Mouse (Mus musculus): ENCODE measurements around the gene Pcbp3.

Pcbp3 gene

DNA sequence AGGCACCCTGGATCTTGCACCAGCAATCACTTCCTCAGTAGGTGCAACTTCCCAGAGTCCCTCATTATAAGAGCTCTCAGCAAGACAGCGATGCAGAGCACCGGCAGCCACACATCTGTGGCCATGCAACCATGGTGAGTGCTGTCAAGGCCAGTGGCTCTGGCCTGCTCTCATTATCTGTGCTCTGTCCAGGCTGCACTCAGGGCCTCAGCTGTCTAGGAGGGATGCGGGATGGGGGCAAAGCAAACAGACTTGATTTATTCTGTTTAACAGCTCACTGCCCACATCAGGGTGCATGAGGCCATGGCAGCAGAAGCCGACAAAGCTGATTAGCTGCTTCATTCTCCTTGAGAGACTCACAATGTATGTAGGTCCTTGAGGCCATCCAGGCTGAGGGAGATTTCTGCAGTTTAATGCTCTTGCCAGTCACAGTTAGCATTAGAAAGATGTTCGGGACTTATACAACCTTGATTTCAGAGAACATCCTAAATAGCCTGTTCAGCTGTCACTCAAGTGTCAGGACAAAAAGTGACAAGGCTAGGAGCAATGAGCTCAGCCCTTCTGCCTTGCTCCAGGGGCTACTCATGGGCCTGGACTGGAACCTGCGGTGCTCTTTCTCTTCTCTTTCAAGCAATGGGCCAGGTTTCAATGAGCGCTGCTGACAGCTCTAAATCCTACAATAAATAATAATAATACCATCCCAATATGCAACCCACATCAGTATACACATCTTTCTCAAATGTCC is 151.6 kb downstream of the Pcbp3 start:
- in situ Hi-C loops (cut with MboI; ENCODE audit: unreplicated experiment in 2 of 2), result no loop called here

DNA sequence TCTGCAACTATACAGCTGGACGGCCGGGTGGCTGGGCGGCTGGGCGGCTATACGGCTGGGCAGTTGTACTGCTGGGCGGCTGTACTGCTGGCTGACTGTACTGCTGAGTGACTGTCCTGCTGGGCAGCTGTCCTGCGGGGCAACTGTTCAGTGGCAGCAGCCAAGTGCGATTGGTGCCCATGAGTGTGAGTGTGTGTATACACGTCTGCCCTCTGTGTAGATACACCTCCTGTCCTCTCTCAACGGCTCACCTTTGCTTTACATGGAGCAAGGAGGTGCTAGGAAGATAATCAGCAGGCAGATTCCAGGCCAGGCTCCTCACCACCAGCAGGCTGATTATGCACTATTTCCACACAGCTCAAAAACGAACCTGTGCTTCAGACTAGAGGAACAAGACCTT is 152.2 kb downstream of the Pcbp3 start:
- in situ Hi-C loops (cut with MboI; ENCODE audit: unreplicated experiment in 2 of 2), result no loop called here

DNA sequence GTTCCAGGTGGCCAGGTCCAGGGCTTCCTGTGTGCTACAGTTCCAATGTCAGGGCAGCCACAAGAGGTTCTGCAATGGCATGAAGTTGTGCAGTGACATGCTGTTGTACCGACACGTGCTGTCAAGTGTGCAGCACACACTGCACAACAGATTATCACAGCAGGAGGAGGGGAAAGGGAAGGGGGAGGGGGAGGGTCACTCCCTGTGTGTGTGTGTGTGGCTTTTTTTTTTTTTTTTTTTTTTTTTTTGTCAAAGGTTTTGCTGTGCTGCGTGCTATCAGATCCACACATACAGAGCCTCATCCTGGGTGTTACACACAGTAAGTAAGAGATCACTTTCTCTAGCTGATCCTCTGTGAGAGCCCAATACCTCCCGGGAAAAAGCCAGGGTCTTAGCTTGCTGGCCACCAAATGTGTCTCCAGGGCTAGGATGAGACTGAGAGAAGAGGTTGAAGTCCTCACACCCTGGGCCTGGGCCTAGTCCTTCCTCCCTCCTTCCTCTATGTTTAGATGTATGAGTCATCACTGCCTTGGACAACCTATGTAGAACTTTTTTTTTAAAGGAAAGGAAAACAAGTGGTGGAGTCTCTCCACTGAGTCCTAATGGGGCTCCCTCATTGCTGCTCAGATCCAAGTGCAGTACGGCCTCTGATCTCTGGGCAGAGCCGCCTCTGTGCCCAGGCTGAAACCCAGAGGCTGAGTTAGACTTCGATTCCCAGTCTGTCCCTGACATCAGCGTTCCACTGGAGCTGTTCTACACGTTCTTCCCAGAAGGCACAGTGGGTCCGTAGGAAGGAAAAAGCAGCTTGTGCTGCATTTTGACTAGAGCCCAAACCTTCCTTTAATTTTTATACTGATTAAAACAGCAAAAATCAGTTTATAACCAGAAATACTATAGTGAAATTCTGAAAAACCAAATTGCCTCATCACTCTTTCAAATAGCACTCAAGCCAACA is 153.0 kb downstream of the Pcbp3 start:
- in situ Hi-C loops (cut with MboI; ENCODE audit: unreplicated experiment in 2 of 2), result no loop called here

DNA sequence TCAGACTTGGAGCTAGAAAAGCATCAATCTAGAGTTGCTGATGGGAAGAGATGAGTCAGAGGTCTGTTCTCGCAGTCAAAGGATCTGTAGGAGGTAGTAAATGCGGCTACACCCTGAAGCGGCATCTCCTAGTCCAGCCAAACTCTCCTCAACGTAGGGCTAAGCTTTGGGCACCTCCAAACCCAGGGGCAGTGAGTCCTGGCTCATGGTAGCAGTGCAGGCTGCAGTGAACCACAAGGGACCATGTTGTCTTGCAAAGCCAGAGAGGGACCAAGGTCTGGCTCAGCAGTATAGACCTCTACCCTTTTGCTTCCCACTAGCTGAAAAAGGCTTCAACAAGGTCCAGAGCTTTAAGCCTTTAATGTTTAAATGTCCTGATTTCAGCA is 159.2 kb downstream of the Pcbp3 start:
- in situ Hi-C loops (cut with MboI; ENCODE audit: unreplicated experiment in 2 of 2), result no loop called here

DNA sequence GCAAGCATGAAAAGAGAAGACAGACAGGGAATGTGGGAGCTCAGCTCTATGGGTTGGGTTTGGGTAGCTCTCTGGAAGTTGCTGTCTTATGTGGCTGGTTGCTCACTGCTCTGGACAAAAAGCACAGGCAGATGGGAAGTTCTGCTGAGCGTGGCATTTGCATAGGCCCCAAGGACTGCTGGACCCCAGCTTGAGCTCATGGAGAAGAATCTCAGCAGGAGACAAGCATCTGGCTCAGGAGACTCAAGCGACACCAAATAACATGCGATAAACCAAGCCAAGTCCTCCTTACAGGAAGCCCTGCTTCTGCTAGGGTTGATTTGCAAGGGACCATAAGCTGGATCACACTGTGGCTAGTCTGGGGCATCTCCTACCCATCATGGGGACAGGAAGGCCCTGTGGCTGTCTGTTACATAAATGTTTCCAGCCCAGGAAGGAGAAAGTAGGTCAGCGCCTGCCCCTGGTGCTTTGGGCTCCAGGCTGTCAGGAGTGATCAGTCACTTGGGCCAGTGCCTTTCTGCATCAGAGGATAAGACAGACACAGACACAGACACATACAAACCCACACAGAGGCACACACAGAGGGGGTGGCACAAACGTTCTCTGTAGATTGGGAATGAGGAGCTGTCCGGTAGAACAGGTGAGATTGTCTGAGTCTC is 159.7 kb downstream of the Pcbp3 start:
- in situ Hi-C loops (cut with MboI; ENCODE audit: unreplicated experiment in 2 of 2), result no loop called here

DNA sequence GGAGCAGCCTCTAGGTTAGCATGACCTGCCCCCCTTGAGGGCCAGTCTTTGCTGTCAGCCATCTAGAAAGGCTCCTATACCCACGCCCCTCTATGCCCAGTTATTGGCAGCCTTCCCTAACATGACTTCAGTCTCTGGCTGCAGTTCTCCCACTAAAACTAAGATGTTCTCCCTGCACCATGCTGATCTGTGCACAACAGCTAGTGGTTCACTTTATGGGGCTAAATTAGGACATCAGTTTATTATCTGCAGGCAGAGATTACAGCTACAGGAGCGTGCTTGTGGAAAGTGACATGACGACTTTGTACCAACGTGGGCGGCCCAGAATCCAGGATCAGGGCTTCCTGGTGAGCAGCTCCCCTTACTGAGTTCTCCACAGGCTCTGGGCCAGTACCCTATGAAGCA is 160.4 kb downstream of the Pcbp3 start:
- in situ Hi-C loops (cut with MboI; ENCODE audit: unreplicated experiment in 2 of 2), result no loop called here

DNA sequence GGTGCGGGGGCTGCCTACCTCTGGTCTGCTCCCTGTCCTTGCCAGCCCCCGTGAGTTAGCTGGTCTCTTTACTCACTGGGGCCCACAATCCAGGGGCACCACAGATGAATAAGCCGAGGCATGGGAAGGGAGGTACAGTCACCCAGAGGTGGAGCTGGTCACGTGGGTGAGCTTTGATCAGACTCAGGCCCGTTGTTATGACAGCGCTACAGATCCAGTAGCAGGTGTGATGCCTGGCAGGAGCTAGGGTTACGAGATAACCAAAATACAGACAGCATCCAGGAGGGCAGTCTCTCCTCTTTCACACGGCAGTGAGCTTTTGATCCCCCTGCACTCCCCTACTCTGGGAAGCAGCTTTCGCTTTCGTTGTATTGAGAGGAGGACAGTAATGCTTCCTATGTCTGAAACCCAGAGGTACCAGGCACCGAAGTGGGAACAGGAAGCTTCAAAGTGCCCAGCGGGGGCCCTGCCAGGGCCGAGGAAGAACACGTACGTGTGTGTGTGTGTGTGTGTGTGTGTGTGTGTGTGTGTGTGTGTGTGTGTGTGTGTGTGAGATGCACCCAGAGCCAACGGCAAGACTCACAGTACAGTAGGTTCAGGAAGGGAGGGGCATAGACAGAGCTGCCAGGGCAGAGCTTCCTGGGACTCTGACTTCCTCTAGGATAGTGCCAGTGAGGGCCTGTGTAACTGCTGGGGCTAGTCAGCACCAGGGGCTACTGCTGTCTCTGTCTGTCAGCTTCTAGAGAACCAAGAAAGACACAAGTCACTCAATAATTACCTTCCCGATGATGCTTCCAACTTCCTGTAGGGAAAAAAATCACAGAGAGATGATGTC is 162.7 kb downstream of the Pcbp3 start:
- in situ Hi-C loops (cut with MboI; ENCODE audit: unreplicated experiment in 2 of 2), result no loop called here

DNA sequence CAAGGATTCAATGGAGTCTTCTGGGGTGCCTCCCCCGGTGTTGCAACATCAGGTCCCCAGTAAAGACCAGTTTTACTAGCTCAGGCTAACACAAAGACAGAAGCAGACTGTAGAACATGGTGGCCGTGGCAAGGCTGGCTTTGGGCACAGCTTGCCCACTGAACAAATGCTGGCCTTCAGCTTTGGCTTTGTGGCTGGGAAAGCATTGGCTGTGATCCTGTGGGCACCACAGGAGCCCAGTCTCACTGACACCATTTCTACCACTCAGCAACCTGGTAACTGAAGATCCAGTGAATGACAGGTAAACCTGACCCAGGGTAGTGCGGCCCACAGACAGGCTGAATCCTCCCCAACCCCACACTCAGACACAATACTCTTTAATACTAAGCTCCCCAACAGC is 167.6 kb downstream of the Pcbp3 start:
- in situ Hi-C loops (cut with MboI; ENCODE audit: unreplicated experiment in 2 of 2), result no loop called here

DNA sequence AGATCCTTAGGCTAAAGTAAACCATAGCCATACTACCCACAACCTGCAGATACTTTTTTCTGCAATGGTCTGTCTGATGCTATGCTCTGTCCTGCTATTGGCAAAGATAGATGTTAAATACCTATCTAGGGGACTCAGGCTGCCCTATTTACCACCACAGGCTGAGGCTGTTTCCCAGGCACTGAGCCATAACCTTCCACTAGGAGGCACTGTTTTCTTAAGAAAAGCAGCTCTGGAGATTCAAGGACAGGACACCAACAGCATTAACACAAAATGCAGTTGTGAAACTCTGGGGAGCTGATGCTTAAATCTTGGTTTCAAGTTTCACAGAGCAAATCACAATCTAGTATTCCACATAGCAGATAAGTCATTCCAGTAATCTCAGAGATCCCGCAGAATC is 170.2 kb downstream of the Pcbp3 start:
- in situ Hi-C loops (cut with MboI; ENCODE audit: unreplicated experiment in 2 of 2), result no loop called here

DNA sequence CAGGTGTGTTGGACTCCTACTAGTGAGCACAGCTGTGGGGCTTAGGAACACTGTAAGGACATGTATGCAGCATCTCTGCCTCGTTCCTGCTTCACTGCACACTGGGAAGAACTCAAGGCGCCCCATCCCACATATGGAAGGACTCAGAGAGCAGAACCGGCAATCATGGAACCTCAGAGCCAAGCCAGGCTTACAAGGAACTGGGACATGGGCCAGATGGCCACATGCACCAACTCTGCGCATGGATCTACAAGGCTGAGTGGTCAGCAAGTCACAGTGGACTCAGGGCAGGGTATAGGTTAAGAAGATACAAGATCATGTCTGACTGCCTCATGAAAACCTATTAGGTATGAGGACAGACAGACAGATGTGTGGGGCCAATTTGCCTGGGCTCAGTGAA is 171.8 kb downstream of the Pcbp3 start:
- in situ Hi-C loops (cut with MboI; ENCODE audit: unreplicated experiment in 2 of 2), result no loop called here

DNA sequence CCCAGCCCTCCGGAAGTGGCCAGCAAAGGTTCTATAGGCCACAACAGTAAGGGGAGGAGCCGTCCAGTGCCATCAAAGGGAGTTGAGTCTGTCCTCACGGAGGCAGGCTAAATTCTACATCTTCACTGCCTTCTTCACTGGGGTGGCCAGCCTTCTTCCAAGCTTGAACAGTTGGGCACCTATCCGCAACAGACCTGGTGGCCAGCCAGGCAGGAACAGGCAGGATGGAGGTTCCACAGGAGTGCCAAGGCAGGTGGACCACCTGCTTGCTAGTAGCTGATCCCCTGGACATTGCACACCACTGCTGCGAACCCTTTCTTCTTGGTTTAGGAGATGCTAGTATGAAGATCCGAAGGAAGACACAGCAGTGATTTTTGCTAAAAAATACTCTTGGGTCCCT is 176.4 kb downstream of the Pcbp3 start:
- in situ Hi-C loops (cut with MboI; ENCODE audit: unreplicated experiment in 2 of 2), result no loop called here

DNA sequence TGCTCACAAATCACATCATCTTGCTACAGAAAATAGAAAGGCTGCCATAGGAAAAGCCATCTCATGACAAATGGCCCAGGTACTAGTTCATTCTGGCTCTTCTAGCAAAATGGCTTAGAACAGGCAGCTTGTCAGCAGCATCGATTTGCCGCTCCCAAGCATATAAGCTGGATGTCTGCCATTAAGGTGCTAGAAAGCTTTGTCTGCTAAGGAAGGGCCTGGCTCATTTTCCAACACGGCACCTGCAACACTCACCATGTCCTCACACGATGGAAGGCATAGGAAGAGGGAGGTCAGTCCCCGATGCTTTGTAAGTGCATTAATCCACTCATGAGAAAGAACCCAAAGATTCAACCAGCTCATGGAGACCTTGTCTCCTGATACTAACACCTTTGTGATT is 182.5 kb downstream of the Pcbp3 start:
- in situ Hi-C loops (cut with MboI; ENCODE audit: unreplicated experiment in 2 of 2), result no loop called here

DNA sequence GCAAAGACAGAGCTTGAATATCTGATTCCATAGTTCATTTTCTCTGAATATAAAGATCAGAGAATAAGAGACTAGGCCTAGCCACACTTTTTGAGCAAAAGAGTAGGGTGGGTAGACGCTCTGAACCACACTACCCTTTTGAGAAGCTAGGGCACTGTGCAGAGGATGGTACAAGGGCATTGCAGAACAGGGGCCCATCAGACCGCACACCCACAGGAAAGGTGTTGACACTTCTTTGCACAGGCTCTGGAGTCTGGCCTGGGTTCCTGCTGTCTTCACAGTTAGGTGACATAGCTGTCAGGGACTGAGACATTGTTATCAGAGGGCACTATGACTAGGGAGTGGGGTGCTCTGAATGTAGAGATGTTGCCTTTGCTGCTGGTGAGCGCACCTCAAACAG is 190.1 kb downstream of the Pcbp3 start:
- in situ Hi-C loops (cut with MboI; ENCODE audit: unreplicated experiment in 2 of 2), result no loop called here

DNA sequence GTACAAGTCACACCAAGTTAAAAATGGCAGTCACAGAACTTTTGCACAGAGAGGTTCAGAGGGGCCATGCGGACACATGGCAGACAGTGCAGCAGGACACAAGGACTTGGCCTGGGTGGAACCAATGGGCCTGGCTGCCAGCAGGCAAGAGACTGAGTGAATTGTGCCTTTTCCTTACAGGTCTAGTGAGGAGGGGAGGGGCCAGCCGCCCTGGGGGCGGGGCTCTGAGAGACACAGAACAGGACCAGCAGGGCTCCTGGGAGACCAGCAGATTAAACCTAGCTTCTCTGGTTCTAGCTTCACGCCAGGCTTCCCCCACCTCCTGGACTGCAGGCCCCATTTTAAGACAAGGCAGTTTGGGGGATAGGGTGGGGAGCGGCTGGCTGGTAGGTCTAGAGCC is 190.6 kb downstream of the Pcbp3 start:
- in situ Hi-C loops (cut with MboI; ENCODE audit: unreplicated experiment in 2 of 2), result no loop called here

DNA sequence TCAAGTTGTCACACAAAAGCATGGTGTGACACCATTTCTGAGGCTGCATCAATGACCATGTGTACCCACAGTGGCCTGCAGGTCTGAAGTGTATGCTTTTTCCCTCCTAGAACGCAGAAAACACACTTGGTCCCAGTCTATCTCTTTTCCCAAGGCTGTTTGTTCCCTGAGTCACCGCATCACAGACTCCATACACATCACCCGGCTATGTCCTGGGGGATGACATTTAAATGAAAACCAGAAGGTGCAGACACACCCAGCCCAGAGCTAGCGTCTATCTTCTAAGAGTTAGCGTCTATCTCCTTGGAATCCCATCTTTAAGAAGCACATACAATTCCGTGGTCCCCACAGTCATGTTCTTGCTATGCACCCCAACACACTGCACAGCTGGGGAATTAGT is 192.1 kb downstream of the Pcbp3 start:
- in situ Hi-C loops (cut with MboI; ENCODE audit: unreplicated experiment in 2 of 2), result no loop called here

DNA sequence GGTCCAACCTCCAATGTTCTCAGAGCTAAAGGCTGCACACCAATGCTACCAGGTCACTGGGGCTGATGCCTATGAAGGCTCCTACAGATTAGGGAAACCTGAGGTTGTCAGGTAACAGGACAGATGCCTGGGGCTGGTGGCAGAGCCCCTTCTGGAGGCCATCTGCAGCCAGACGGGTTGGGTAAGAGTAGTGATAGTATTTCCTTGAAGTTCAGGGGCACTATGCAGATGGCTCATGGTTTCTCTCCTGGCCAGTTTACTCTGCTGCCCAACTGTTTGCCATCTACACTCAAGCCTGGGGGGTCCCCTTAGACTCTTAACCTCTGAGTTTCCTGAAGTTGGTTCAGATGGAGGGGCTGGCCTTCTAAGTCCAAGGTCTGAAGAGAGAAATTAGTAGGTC is 195.5 kb downstream of the Pcbp3 start:
- in situ Hi-C loops (cut with MboI; ENCODE audit: unreplicated experiment in 2 of 2), result no loop called here

DNA sequence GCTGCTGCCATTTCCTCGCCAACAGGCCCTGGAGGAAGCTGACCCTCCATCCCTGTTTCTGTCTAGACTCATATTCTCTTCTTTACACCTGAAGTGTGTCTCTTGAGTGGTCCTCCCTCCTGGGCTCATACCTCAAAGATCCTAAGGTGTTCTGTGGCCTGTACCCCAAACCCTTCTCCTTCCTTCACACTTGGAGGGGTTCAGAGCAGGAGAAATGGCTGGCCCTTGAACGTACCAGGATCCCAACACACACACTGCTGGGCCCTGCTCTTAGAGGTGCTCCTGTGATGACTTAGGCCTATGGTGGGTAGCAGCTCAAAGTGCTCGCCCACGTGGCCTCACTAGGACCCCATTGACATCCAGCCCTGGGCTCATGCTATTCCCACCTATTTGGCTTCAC is 196.8 kb downstream of the Pcbp3 start:
- in situ Hi-C loops (cut with MboI; ENCODE audit: unreplicated experiment in 2 of 2), result no loop called here

DNA sequence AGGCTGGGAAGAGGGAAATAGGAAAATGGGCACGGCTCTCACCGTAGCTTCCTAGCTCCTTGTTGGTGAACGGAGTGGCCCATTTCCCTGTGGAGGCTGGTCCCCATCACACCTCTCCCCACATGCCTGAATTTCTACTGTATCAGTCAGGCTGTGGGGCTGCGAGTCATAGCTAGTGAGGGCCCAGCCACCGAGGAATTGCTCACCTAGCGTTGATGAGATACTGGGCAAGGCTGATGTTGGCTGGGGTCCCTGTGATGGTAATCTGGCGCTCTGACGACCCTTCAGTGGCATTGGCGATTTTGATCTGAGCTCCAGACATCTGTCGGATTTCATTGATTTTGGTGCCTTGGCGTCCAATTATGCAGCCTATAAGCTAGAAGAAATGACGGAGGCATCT is 198.7 kb downstream of the Pcbp3 start:
- in situ Hi-C loops (cut with MboI; ENCODE audit: unreplicated experiment in 2 of 2), result no loop called here

DNA sequence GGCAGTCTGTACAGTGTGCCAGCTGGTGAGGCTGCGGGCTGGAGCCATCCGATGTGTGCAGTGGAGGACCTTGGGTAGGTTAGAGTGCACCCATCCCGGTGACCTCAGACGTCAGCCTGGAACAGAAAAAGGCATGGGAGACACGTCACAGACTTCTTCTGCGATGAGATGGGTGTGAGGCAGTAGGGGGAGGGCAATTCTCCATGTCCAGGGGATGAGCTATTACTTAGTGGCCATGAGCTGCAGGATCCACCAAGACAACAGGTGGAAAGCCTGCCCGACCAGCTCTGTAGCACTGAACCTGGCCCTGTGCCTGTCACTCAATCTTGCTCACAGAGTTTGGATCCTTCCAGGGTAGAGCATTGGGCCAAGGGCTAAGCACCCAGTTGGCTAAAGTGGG is 199.3 kb downstream of the Pcbp3 start:
- in situ Hi-C loops (cut with MboI; ENCODE audit: unreplicated experiment in 2 of 2), result no loop called here

DNA sequence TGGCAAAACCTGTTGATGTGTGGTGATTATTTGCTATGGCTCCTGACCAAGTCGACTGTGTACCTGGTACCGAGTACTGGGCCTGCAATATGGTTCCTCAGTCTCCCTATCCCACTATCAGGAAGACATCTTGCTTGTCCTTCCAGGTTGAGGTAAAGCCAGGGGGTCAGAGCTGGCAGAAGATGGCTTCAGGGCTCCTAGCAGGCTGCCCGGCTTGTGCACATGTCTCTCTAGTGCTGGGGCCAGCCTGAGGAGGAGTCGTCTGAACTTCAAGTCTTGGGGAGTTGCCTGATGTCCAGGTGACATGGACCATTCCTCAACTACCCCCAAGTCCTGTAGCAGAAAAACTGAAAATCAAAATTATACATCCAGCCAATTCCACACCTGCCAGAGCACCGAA is 201.8 kb downstream of the Pcbp3 start:
- in situ Hi-C loops (cut with MboI; ENCODE audit: unreplicated experiment in 2 of 2), result no loop called here

DNA sequence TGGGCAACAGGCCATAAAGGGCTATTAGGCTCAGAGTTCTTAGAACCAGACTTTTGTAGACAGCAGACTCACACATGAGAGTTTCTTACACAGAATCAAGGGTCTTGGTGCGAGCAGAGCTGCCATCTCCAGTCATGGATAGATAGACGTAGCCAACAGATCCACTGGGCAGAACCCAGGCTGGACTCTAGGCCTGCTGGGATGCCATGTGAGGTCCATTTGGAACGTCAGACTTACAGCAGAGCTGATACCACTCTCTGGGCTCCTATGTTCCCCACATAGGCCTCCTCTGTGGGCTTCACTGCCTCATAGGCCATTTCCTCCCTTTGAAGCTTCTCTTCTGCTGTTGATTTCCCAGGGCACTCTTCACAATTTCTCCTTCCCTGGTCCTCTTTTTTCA is 208.0 kb downstream of the Pcbp3 start:
- in situ Hi-C loops (cut with MboI; ENCODE audit: unreplicated experiment in 2 of 2), result no loop called here

All from v-Abl transformed pro-B cells (cell line).